Mouse (Mus musculus): Measurements from ENCODE around the gene Mtus2. TPM values are rescaled to one million over a fixed set of nuclear protein-coding genes. Genes with fewer than 3 reads are reported as not detected.
"Not testable (repeated sequence)": the region's sequence is repeated elsewhere in the genome, so short reads cannot be mapped to it uniquely, and the experiment has no call there.

Mtus2 gene
- polyA plus RNA-seq, 3 experiments from 2014 or later: 1.9 to 10.2 (median 2.5) TPM

GRCm38 (mm10) chr5:148130691-148131457 is 173.8 kb downstream of the Mtus2 start:
- ATAC-seq: no peak

DNA sequence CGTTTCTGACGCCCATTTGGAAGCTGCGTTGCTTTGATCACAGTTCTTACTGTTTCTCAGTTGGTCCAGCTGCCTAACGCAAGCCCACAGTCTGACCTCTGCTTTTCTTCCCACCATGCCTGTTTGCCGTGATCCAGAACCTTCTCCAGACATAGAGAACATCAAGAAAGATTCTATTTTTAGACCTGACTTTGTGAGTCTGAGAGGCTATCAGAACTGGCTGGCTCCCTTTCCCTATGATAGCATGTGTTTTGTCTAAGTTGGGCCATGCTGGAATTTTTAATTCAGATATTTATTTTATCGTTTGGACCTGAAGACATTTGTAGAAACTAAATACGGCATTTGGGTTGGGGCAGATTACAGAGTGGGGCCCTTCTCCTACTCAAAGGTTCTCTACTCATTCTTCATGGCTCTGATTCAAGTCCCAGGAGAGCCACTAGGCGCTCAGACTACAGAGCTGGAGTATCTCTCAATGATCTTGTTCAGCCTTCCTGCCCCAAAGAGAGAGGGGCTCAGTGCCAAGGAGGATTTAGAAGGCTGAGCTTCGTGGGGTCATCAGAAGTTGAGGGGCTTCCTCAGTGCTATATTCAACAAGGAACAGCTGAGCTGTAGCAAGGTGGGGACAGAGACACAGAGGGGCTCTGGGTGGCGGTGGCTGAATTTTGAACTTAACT is 174.5 kb downstream of the Mtus2 start:
- ATAC-seq: no peak

DNA sequence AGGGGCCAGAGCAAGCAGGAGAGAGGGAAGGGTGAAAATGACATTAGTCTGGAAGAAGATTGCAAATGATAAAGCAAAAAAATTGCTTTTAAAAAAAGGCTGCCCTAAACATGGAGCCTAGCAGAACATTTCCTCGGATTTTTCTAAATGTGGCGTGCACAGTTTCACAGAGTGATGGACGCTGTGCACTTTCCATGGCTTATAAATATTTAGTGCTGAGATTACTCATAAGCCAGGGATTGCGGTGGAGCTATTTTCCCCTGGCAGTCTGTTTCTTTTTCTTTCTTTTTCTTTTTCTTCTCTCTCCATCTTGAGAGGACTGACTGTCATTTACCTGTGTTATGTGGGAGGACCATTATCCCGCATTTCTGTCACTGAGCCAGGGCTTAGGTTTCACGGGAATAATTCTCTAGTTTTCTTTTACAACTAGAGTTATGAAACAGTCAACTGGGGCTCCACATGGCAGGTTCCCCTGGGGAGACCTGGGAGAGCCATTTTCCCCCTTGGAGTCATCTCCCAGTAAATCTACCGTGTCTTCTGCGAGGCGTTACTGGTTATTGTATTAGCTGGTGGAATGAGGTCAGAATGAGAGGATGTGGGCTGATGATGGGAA is 176.4 kb downstream of the Mtus2 start:
- no peak for ATAC-seq

GRCm38 (mm10) chr5:148141662-148142061 is 184.5 kb downstream of the Mtus2 start:
- no peak for ATAC-seq

- no peak for ATAC-seq
Observed at GRCm38 (mm10) chr5:148146200-148146823, 189.2 kb downstream of the Mtus2 start.

DNA sequence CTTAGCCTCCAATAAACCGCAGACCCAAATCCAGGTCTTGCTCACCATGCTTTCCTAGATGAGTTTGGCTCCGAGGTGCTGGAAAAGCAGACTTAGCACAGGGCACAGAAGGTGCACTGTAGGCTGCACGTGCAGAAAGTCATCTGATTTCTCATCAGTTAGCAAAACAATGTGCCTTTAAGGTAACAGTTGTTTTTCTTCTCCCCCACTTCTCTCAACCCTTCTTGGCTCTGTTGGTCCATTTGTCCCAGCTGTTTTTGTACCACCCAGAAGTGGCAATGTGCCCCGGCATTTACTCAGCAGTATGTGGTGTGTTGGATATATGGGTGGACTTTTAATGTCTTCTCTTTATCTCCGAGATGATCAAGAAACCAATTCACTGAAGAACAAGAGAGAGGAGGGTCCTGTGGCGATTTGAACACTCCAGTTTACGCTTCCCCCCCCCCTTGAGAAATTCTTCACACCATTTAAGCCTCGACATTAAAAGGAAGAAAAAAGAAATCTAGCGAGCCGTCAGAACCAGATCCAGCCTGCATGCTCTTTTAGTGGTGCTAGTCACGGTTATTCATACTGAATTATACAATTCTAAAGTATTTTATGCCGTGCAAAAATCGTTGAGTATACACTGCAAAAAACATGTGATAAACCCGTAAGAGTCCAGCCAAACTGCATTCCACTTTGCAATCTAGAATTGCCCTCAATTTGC is 194.9 kb downstream of the Mtus2 start:
- no peak for ATAC-seq

DNA sequence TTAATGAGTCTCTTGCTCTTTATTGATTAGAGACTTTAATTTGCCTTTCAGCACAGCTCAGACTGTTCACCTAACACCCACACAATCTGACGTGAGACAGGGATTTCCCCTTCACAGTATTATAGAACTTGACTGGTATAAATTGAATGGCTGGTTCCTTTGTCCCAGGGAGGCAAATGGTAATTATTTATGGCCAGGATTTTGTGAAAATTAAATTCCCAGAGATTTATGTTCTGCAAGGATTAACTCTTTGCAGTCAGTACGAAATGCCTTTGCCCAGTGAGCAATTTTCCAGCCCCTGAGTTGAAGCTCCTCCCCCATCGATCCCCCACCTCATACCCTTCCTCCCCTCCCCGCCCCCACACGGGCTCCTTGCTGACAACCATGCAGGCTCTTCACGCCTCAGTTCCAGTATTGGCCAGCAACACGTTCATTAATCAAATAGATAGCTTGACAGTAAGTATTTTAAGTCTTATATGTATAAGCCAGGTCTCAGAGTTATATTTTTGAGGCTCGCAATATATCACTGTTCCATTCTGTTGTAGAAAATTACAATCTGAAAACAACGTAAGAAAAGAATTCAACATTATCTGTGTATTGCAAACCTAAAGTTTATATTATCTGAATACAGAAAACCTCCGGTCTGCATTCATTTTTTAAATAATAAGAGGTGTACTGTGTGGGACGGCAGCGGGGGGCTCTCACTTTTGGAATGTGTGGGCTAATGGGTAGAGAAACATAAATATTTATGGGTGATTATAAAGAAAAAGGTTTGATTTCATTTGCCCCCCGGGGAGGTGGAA is 195.7 kb downstream of the Mtus2 start:
- ATAC-seq: no peak

DNA sequence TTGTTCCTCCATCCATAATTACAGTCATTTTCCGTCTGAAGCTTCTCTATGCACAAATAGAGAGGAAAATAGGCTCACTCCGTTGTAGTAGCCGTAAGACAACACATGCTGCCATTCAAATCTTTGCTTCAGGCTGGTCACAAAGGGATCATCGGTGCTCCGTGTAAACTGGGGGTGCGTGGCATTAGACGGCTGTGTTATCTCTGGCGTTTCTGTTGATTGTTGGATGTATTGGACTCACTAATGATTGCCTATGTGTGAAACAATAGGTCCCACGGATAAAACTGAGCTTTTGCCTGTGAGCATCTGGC is 196.2 kb downstream of the Mtus2 start:
- ATAC-seq: no peak

DNA sequence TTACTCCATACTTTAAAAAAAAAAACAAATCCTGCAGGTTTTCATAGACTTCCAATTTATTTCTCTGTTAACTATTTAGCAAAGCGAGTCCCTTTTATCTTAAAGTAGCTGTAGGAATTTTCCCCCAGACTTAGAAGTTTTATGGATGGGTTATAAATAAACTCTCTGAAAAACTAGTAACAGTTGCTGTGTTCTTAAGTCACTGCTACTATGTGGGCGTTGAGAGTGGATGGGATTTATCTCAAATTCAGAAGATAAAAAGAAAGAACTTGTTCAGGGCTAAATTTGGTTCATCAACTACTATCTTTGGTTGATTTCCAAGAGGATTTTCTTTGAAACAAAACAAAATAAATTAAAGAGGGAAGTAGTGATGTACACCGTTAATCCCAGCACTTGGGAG is 197.6 kb downstream of the Mtus2 start:
- no peak for ATAC-seq

DNA sequence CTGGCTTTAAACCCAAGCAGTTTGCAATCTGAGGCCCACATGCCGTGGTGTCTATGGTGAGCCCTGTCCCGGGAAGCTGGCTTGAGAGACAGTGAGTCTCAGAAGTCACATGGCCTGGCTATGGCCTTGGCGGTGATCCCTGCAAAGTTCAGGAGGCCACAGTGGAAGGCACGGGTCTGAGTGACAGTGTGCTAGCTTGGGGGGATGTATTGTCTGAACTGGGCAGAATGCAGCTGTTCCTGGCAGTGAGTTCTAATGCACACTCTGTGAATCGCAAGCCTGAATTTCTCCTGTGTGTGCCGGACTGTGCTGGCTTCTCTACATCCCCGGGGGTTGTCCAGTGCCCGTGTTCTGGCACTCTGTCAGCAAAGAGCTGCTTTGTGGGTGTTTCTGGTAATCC is 202.2 kb downstream of the Mtus2 start:
- no peak for ATAC-seq

- no peak for ATAC-seq
Observed at GRCm38 (mm10) chr5:148160529-148161154, 203.5 kb downstream of the Mtus2 start.

DNA sequence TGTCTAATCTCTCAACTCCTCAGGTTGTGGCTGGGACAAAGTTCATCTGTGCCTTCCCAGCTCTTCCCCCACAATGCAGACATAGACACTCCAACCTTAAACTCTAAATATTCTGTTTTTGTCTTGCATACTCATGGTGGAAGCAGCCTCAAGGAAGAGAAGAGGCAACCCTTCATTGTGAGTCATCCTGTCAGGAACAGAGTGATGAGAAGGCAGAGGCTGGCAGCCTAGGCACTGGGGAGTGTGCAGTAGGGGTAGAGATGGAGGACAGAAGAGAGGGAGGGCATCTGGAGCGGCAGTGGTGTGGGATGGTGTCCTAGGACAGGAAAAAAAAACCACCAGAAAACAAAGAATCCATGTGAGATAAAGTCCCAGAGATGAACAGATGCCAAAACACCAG is 208.0 kb downstream of the Mtus2 start:
- ATAC-seq: no peak

- no peak for ATAC-seq
Observed at GRCm38 (mm10) chr5:148175091-148175490, 218.0 kb downstream of the Mtus2 start.

DNA sequence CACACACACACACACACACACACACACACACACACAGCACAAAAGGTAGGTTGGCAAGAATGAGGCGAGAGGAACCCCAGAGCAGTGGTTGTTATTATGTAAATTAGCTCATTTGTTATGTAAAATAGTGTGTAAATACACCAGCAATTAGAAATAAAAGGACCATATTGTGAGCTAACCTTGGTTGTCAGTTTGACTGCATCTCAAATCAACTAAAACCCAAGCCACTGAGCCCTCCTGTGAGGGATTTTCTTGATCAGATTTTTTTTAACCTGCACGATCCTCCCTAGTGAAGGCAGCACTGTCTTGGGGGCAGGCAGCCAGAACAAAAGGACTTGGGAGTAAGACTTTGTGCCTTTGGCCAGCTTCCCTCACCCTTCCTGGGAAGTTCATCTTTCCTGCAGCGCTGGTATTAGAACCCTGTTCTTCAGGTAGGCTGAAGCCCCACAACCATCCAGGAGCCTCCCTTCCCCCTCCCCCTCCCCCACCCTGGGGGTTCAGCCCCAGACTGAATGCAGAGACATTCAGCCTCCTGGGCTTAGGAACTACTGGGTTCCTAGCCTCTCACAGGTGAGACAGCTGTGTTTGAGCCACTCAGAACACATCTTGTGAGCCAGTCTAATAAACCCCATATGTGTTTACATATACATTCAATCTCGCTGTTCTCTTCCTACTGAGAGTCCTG is 218.8 kb downstream of the Mtus2 start:
- no peak for ATAC-seq

DNA sequence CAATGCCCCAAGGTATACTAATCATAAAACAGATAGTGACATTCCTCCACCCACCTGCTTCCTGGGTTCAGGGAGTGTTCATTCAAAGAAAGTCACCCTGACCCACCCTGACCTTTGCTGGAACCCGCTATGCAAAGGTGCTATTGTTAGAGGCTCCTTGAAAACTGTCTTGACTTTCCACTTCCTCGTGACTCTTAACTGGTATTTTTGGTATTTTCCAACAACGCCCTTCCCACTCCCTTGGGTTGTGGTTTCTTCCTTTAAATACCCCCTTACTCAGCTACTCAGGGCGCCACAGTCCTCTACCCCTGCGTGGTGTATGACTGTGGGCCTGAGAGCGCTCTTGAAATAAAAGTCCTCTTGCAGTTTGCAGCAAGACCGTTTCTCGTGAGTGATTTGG is 219.4 kb downstream of the Mtus2 start:
- not testable (repeated sequence) for ATAC-seq

DNA sequence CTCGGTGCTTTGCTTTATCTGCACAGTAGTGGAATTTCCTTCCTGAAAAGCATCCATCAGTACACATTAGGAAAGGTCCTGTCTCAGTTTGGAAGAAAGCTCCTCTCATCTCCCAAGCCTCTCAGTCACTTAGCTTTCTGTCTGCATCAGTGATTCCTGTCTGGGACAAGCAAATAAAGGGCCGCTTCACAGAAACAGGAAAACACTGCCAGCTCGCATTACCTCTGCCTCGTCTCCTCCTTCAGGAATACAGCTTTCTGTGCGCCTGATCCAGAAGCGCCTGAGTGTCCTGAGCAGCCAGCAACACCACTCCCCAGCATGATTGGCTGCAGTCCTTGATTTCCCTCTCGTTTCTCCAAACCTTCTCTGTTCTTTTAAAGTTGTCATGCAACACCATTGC is 222.1 kb downstream of the Mtus2 start:
- ATAC-seq: no peak

GRCm38 (mm10) chr5:148180590-148181307 is 223.6 kb downstream of the Mtus2 start:
- ATAC-seq: no peak

DNA sequence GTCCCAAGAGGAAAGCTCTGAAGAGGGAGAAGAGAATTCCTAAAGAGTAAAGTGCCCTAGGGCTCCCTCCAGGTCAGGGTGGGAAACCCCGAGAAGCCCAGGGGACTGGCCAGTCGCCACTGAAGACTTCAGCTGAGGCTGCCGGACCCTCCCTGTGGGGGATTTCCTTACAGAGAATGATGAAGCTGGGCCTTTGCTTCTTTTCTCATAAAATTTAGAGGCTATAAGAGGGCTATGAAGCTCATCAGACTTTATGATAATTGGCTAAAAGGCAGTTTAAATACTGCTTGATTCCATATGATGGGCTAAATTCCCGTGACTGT is 224.1 kb downstream of the Mtus2 start:
- ATAC-seq: no peak

DNA sequence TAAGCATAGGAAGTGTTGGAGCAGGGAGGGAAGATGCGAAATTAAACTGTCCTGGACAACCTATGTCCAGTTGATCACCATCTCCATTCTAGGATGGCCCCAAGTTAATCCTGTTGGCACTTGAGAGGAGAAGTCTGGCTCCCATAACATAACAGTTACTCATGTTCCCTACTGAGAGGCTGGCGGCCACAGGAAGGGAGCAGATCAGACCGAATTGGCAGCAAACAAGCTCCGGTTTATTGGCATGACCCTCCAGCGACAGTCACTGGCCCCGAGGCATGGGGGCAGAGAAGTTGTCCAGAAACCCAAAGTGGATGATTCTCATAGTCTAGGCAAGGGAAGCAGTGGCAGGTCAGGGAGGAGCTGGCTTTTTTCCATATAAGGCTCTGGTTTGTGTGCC is 224.8 kb downstream of the Mtus2 start:
- no peak for ATAC-seq

- ATAC-seq: no peak
Observed at GRCm38 (mm10) chr5:148185898-148186297, 228.8 kb downstream of the Mtus2 start.

All from inflammation-experienced regulatory T-cells, adult 6 months (primary cell).